In genomic region chr9:75927196-75927880, GRCm38 (mm10) we compare ENCODE assay signal across 10 mouse cellular contexts.
DNase-seq lines count a peak whose midpoint lies in the region; ATAC-seq and TF ChIP-seq lines count a peak whose summit lies in the region.
"Had no signal": no experiment of that assay in that cellular context is flagged by ENCODE, and none has a peak within 500 bp of the region (broad histone marks: within the 10 kb centered on the region; RNA-seq: fewer than 3 reads in every experiment).

No protein-coding gene starts in this region.

- no peaks in the 10 kb centered on the region for H3K27me3 ChIP-seq in lung, embryonic 14.5 days (ENCODE audit: insufficient read depth, low read length)
- H3K27me3 ChIP-seq in kidney, embryonic 16.5 days (ENCODE audit: insufficient read depth, low read length): no peaks in the 10 kb centered on the region
- H3K27me3 ChIP-seq in cerebellum, adult 2 months (ENCODE audit: control insufficient read depth, insufficient read depth, low read length): no peaks in the 10 kb centered on the region
- H3K27me3 ChIP-seq: midbrain, embryonic 15.5 days had no signal

- TF ChIP-seq POLR2A in lung, adult 2 months (IDR thresholded peaks at IDR 0.05; ENCODE audit: borderline replicate concordance, extremely low read depth, low read depth, low read length): no peak
- TF ChIP-seq POLR2A in cerebellum, adult 2 months (IDR thresholded peaks at IDR 0.05; ENCODE audit: borderline replicate concordance, insufficient read depth, low read length): no peak

- no peak overlapping the region for H3K27ac ChIP-seq in lung, embryonic 14.5 days (ENCODE audit: low read depth)
- no peak overlapping the region for H3K27ac ChIP-seq in kidney, embryonic 16.5 days (ENCODE audit: low read length)
- no peak overlapping the region for H3K27ac ChIP-seq in cerebellum, adult 2 months (ENCODE audit: insufficient read depth, low read length)
- H3K27ac ChIP-seq: midbrain, embryonic 15.5 days had no signal

- H3K4me1 ChIP-seq in lung, embryonic 14.5 days (ENCODE audit: insufficient read depth): peaks cover 5% of the 10 kb centered on the region; the same call in 1 of the 2 replicates
- no peaks in the 10 kb centered on the region; the same call in 1 of the 2 replicates for H3K4me1 ChIP-seq in lung, adult 2 months (ENCODE audit: control insufficient read depth, insufficient read depth, low read length)
- H3K4me1 ChIP-seq in kidney, embryonic 16.5 days (ENCODE audit: insufficient read depth, low read length): peaks cover 5% of the 10 kb centered on the region; the same call in 1 of the 2 replicates
- no peaks in the 10 kb centered on the region for H3K4me1 ChIP-seq in cerebellum, adult 2 months (ENCODE audit: control insufficient read depth, insufficient read depth, low read length)
- H3K4me1 ChIP-seq: midbrain, embryonic 15.5 days had no signal

- no peaks in the 10 kb centered on the region for H3K9me3 ChIP-seq in lung, embryonic 14.5 days (ENCODE audit: low read depth, low read length)
- H3K9me3 ChIP-seq in kidney, embryonic 16.5 days (ENCODE audit: low read length): no peaks in the 10 kb centered on the region
- H3K9me3 ChIP-seq: midbrain, embryonic 15.5 days had no signal

- no peak overlapping the region for H3K4me2 ChIP-seq in lung, embryonic 14.5 days
- H3K4me2 ChIP-seq in kidney, embryonic 16.5 days (replicated peaks; ENCODE audit: low read depth, low read length): no peak overlapping the region
- H3K4me2 ChIP-seq: midbrain, embryonic 15.5 days had no signal

- ATAC-seq in lung, embryonic 14.5 days (ENCODE audit: insufficient read depth): peak; percentile 91
- ATAC-seq in kidney, embryonic 16.5 days (ENCODE audit: low FRiP score, low TSS enrichment): peak; percentile 88
- ATAC-seq in activated CD4-positive, CD25-positive, alpha-beta regulatory T cell, adult 4 months: no peak
- ATAC-seq: forebrain, postnatal 0 days; midbrain, embryonic 15.5 days had no signal

- TF ChIP-seq CTCF in lung, embryonic 14.5 days (IDR thresholded peaks at IDR 0.05; ENCODE audit: low read depth): no peak
- no peak for TF ChIP-seq CTCF in lung, adult 2 months (IDR thresholded peaks at IDR 0.05; ENCODE audit: insufficient read depth, low read length)
- TF ChIP-seq CTCF in cerebellum, adult 2 months (IDR thresholded peaks at IDR 0.05; ENCODE audit: borderline replicate concordance, insufficient read depth, low read depth, low read length): no peak

- H3K9ac ChIP-seq in lung, embryonic 14.5 days: no peak overlapping the region
- H3K9ac ChIP-seq in kidney, embryonic 16.5 days (replicated peaks; ENCODE audit: low read length): no peak overlapping the region
- H3K9ac ChIP-seq: forebrain, postnatal 0 days; midbrain, embryonic 15.5 days had no signal

- no peak overlapping the region for H3K4me3 ChIP-seq in lung, embryonic 14.5 days (ENCODE audit: low read depth, low read length)
- H3K4me3 ChIP-seq in lung, adult 2 months (replicated peaks; ENCODE audit: extremely low read depth, low read depth, low read length): no peak overlapping the region
- H3K4me3 ChIP-seq in kidney, embryonic 16.5 days (ENCODE audit: low read length): no peak overlapping the region
- H3K4me3 ChIP-seq in cerebellum, adult 2 months (replicated peaks; ENCODE audit: insufficient read depth, low read depth, low read length): no peak overlapping the region
- H3K4me3 ChIP-seq: midbrain, embryonic 15.5 days had no signal

- H3K36me3 ChIP-seq in lung, embryonic 14.5 days (ENCODE audit: insufficient read depth): no peaks in the 10 kb centered on the region
- no peaks in the 10 kb centered on the region for H3K36me3 ChIP-seq in kidney, embryonic 16.5 days (ENCODE audit: insufficient read depth, low read length)
- H3K36me3 ChIP-seq: midbrain, embryonic 15.5 days had no signal

- WGBS in lung, embryonic 14.5 days: 13% methylated on average over 11 of the region's 11 CpGs
- WGBS in lung, adult 2 months: 26% methylated on average over 11 of the region's 11 CpGs
- WGBS in kidney, embryonic 16.5 days: 27% methylated on average over 11 of the region's 11 CpGs
- 49% methylated on average over 11 of the region's 11 CpGs for WGBS in cerebellum, adult 2 months

- peak; percentile 79 for DNase-seq in lung, embryonic 14.5 days
- DNase-seq in lung, adult 2 months: no peak
- peak; percentile 54 for DNase-seq in heart, adult 8-10 months (ENCODE audit: low spot score)
- peak; percentile 15 for DNase-seq in mesoderm, embryonic 11.5 days (ENCODE audit: low read depth, low spot score)
- no peak for DNase-seq in natural killer cell, adult 2 months (ENCODE audit: low spot score in 2 of 2)
- DNase-seq in cerebellum, adult 2 months: no peak
- DNase-seq: forebrain, postnatal 0 days had no signal

Comparison
In these comparisons a context has a peak if more than half of its experiments do, and no peak if none do; other contexts are left out.
1. DNase-seq: peak in lung, embryonic 14.5 days (single experiment), heart, adult 8-10 months (single experiment) and mesoderm, embryonic 11.5 days (single experiment); none in lung, adult 2 months (single experiment), natural killer cell, adult 2 months (0 of 2) and cerebellum, adult 2 months (0 of 2).